Mouse (Mus musculus): ENCODE results near the gene Ift122. TPM values are rescaled to one million over a fixed set of nuclear protein-coding genes. Genes with fewer than 3 reads are reported as not detected.

Ift122 gene
- 23.2 and 25.0 TPM in 2 replicates for polyA plus RNA-seq (2015; fragmentation: Nextera tagmentation; extraction: Ambion mirVana)

DNA sequence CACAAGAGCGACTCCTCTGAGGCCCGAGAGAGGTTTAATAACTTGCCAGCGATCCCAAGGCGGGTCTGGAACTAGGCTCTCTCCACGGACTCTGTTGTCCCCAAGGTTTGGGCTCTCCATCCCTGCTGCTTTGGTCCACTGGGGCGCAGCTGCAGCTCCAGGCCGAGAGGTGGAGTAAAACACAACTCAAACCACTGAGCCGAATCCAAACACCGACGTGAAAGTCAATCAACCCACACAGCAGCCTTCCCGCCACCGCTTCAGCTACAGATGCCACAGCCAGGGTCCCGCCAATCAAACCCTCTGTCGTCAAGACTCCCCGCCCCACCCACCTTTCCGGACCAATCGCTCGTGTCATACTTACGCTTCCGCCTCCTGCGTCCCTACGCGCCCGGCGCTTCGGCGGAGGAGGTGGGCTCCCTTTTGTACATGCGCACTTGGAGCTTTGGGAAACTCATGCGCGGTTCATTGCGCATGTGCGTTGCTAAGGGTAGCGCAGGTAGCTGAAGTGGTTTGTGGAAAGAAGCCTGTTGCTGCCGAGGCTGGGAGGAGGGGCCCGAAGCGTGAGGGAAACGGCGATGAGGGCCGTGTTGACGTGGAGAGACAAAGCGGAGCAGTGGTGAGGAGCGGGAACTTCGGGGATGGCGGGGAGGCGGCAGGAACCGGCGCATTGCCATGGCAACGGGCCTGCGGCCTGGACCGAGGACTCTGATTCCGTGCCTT is at the start of gene Ift122, which contains the start of gene Mbd4:
Gene Ift122, plus strand, starts transcription at position 380 of the 723 bp plus-strand sequence.
Gene Mbd4, minus strand, starts transcription at position 281 of the 723 bp plus-strand sequence.
- Histone ChIP-seq H3K4me2 (replicated peaks) (peak within 1 kb of the TSS; percentile 74), H3K36me3 (peaks cover 13% of the 10 kb centered on the region; the same call in 1 of the 2 replicates), H3K27me3 (no peaks in the 10 kb centered on the region), H3K9ac (peak within 1 kb of the TSS; percentile 48), H3K9me3 (replicated peaks) (no peaks in the 10 kb centered on the region), H3K4me3 (replicated peaks) (peak within 1 kb of the TSS; percentile 69), H3K4me1 (peaks cover 31% of the 10 kb centered on the region), H3K27ac (replicated peaks) (peak within 1 kb of the TSS; percentile 89)
- under 1% methylated on average over 51 of the region's 51 CpGs for WGBS
- ATAC-seq (ENCODE audit: insufficient number of reproducible peaks, low FRiP score, low TSS enrichment, low read depth): peak; percentile 96

DNA sequence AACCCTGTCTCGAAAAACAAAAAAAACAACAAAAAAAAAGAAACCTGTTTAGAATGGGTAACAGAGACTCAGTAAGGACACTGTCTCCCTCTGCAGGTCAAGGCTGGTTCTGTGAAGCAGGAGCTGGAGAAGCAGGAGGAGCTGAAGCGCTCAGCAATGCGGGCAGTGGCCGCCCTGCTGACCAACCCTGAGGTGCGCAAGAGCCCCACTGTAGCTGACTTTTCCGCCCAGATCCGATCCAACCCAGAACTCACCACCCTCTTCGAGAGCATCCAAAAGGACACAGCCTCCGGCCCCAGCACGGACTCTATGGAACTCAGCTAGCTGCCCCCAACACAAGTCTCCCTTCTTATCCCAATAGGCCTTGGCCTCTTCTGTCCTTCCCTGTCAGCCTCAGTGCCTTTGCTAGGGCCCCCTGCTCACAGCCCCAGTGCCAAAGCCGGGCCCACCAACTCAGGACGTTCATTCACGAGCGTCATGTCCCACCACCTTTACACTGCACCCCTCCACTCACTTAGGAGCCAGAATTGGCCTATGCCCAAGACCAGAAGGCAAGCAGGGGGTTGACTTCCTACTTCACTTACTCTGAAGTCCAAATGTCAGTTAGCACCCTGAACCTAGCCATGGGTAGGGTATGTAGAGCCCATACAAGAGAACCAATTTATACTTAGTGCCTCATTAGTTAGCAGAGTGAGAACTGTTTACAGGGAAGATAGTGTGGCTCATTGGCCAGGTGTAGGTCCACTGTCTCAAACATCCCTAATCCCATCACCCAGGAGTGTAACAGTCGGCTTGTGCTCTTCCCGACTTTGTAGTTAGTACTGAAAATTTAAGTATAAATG is 49.5 kb upstream of the Ift122 start:
- no peak overlapping the region for H3K9ac ChIP-seq
- H3K36me3 ChIP-seq: peaks cover 84% of the 10 kb centered on the region
- H3K9me3 ChIP-seq (replicated peaks): no peaks in the 10 kb centered on the region
- no peak overlapping the region for H3K4me2 ChIP-seq (replicated peaks)
- no peaks in the 10 kb centered on the region for H3K27me3 ChIP-seq
- ATAC-seq (ENCODE audit: insufficient number of reproducible peaks, low FRiP score, low TSS enrichment, low read depth): no peak
- WGBS: 40% methylated on average over 16 of the region's 16 CpGs
- peaks cover 24% of the 10 kb centered on the region for H3K4me1 ChIP-seq
- no peak overlapping the region; the same call in 1 of the 2 replicates for H3K27ac ChIP-seq (replicated peaks)
- no peak overlapping the region for H3K4me3 ChIP-seq (replicated peaks)

DNA sequence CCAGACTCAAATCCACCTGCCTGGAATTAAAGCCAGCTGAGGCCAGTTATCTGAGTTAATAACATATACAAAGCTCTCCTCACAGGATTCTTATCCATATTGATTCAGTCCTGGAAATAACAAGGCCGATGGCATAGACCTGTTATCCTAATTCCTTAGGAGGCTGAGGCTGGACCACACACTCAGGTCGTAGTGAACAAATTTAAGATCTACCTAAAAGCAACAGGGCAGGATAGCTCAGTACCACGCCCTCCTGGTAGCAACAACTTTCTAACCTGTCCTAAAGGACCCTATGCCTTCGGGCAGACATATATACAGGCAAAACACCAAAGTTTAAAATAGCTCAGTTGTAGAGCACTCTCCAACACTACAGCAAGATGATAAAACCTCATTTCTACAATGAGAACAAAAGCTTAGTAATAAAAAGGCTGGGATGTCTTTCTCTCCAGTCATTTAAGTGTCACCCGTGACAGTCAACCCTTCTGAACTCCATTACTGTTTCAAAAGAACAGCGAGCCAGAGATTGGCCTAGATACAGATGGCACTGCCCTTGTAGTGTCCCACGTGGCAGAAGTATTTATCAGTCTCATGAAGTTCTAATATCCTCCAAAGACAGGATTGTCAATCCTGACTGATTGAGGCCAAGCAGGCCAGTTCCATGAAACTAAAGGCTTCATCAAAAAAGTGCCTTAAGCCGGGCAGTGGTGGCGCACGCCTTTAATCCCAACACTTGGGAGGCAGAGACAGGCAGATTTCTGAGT is 48.7 kb upstream of the Ift122 start:
- H3K9ac ChIP-seq: no peak overlapping the region
- ATAC-seq (ENCODE audit: insufficient number of reproducible peaks, low FRiP score, low TSS enrichment, low read depth): no peak

DNA sequence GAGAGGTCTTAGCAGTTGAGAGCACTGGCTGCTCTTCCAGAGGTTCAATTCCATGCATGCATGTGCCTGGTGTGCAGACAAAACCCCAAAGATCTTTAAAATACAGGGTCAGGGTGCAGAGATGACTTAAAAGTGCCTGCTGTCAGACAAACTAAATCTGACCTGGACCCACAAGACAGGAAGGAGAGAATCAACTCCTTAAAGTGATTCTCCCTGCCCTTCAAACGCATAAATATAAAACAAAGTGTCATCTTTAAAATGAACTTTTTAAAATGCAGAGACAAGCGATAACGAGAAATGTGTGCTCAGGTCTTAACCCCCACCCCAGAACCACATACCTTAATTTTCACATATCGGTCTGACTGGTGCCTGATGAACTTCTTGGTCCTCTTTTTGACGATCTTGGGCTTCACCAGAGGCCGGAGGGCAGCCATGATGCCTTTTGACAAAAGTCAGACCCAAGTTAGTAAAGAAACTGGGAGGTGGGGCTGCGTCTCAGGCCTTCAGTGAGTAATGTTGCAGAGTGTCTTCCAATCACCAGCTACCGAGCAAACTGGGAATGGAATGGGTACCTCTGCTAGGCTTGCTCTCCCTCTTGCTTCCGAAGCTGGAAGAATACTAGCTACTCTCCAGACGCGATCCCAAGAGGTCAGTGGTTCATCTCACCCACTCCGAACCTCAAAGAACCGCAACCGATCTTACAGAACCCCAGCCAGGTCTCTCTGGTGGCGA is 45.6 kb upstream of the Ift122 start:
- no peak for ATAC-seq (ENCODE audit: insufficient number of reproducible peaks, low FRiP score, low TSS enrichment, low read depth)
- H3K27me3 ChIP-seq: no peaks in the 10 kb centered on the region
- peak overlapping the region; percentile 85 for H3K9ac ChIP-seq
- WGBS: 3% methylated on average over 15 of the region's 15 CpGs
- peaks cover 47% of the 10 kb centered on the region for H3K36me3 ChIP-seq
- H3K4me1 ChIP-seq: peaks cover 24% of the 10 kb centered on the region
- no peaks in the 10 kb centered on the region for H3K9me3 ChIP-seq (replicated peaks)
- H3K27ac ChIP-seq (replicated peaks): peak overlapping the region; percentile 97
- H3K4me2 ChIP-seq (replicated peaks): peak overlapping the region; percentile 80
- H3K4me3 ChIP-seq (replicated peaks): peak overlapping the region; percentile 77

More for the DNA sequence above, 48.7 kb upstream of the Ift122 start:
- Histone ChIP-seq H3K9me3 (replicated peaks) (no peaks in the 10 kb centered on the region), H3K4me3 (replicated peaks) (no peak overlapping the region), H3K27ac (replicated peaks) (no peak overlapping the region; the same call in 1 of the 2 replicates), H3K4me2 (replicated peaks) (no peak overlapping the region), H3K36me3 (peaks cover 75% of the 10 kb centered on the region), H3K4me1 (peaks cover 24% of the 10 kb centered on the region), H3K27me3 (no peaks in the 10 kb centered on the region)
- 58% methylated on average over 10 of the region's 10 CpGs for WGBS

DNA sequence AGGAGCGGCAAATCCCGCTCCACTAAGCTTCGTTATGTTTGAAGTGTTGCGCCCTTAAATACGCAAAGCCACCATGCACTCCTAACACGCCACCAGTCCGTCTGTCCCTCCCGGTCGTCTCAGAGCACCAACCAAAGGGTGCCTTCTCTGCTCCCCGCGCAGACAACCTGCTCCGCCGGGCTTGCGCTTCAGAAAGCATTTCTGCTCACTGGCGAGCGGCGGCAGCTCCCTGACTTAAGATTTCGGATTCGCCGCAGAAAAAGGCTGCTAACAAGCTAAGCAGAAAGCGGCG is 45.1 kb upstream of the Ift122 start:
- Histone ChIP-seq H3K27me3 (no peaks in the 10 kb centered on the region), H3K4me1 (peaks cover 24% of the 10 kb centered on the region), H3K4me3 (replicated peaks) (peak overlapping the region; percentile 77), H3K9me3 (replicated peaks) (no peaks in the 10 kb centered on the region), H3K9ac (peak overlapping the region; percentile 85), H3K4me2 (replicated peaks) (peak overlapping the region; percentile 80), H3K36me3 (peaks cover 42% of the 10 kb centered on the region), H3K27ac (replicated peaks) (peak overlapping the region; percentile 97)
- WGBS: under 1% methylated on average over 22 of the region's 22 CpGs
- no peak for ATAC-seq (ENCODE audit: insufficient number of reproducible peaks, low FRiP score, low TSS enrichment, low read depth)

DNA sequence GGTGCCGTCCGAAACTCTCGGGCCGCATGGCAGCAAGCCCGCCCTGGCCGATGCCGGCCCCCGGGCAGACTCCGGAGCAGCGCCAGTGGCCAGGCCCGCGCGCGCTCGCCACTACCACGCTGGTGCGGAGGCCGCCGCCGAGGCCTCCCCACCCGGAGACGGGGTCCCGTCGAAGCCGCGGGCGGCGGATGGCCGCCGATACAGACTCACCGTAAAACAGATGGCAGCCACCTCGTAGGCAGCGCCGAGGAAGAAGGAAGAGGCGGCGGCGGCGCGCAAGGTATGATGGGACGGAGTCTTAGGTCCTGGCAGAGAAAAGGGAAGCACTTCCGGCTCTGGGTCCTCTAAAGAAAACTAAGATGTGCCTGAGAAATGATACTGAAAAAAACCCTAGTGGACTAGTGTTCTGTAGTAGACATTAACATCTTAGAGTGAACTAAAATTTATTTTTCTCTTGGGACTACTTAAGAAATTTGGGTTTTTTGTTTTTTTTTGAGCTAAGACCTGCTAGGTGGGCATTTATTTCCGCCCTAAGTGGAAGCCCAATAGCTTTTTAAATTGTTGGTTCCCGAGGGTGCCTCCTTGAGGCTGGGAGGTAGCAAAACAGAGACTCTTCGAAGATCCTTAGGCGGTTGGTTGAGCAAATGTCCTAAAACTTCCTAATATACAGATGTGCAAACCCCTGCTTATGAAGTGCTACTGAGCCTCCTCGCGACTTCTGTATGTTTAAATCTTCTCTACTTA is 44.6 kb upstream of the Ift122 start, which contains the start of gene Rpl32:
Gene Rpl32, minus strand, starts transcription at position 260 of the 744 bp plus-strand sequence.
- WGBS: under 1% methylated on average over 47 of the region's 47 CpGs
- H3K4me1 ChIP-seq: peaks cover 22% of the 10 kb centered on the region
- peak within 1 kb of the TSS; percentile 97 for H3K27ac ChIP-seq (replicated peaks)
- H3K4me3 ChIP-seq (replicated peaks): peak within 1 kb of the TSS; percentile 77
- H3K36me3 ChIP-seq: peaks cover 37% of the 10 kb centered on the region
- peak; percentile 86 for ATAC-seq (ENCODE audit: insufficient number of reproducible peaks, low FRiP score, low TSS enrichment, low read depth)
- peak within 1 kb of the TSS; percentile 85 for H3K9ac ChIP-seq
- no peaks in the 10 kb centered on the region for H3K27me3 ChIP-seq
- H3K4me2 ChIP-seq (replicated peaks): peak within 1 kb of the TSS; percentile 80
- no peaks in the 10 kb centered on the region for H3K9me3 ChIP-seq (replicated peaks)

DNA sequence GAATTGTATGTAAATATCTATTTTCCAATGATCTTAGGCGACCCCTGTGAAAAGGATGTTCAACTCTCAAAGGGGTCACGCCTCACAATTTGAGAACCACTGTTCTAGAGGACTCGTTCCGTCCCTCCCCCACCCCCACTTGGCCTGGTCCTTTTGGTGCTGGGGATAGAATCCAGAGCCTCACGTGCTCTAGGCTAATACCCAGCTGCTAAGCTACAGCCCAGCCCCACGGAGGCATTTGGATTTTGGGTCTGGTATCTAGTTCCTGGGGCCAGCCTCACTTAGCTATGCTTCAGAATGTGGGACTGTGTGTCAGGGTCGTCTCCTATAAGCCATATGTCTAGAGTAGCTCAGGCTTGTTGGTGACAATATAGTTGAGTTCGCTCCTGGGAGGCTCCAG is 41.7 kb upstream of the Ift122 start:
- Histone ChIP-seq H3K9ac (no peak overlapping the region), H3K4me2 (replicated peaks) (no peak overlapping the region), H3K36me3 (peaks cover 8% of the 10 kb centered on the region), H3K9me3 (replicated peaks) (no peaks in the 10 kb centered on the region), H3K27me3 (no peaks in the 10 kb centered on the region), H3K4me3 (replicated peaks) (no peak overlapping the region), H3K4me1 (peaks cover 9% of the 10 kb centered on the region), H3K27ac (replicated peaks) (no peak overlapping the region)
- 65% methylated on average over 8 of the region's 8 CpGs for WGBS
- ATAC-seq (ENCODE audit: insufficient number of reproducible peaks, low FRiP score, low TSS enrichment, low read depth): no peak

DNA sequence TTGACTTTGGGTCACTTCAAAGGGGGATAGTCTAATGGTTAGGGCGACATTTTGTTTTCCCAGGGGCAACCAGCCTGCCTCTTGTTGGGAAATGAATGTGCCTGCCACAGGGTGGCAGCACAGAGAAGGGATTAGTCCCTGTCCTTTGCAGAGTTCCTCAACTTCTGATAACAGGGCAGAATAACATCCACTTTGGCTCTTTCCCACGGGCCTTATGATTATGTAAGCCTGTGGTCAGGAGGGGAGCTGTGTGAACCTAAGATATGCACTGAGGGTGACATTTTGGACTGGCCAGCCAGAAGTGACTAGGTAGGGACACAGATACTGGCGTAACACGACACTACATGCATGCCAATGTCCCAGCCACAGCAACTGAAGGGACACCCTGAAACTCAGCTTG is 39.2 kb upstream of the Ift122 start:
- no peaks in the 10 kb centered on the region for H3K9me3 ChIP-seq (replicated peaks)
- no peak overlapping the region for H3K27ac ChIP-seq (replicated peaks)
- H3K4me3 ChIP-seq (replicated peaks): no peak overlapping the region
- no peak overlapping the region for H3K9ac ChIP-seq
- no peak overlapping the region for H3K4me2 ChIP-seq (replicated peaks)
- 26% methylated on average over 4 of the region's 4 CpGs for WGBS
- ATAC-seq (ENCODE audit: insufficient number of reproducible peaks, low FRiP score, low TSS enrichment, low read depth): 0 out of 2 replicates have a peak, but pooled peaks have one; percentile 25
- no peaks in the 10 kb centered on the region for H3K27me3 ChIP-seq
- H3K36me3 ChIP-seq: no peaks in the 10 kb centered on the region
- H3K4me1 ChIP-seq: no peaks in the 10 kb centered on the region

DNA sequence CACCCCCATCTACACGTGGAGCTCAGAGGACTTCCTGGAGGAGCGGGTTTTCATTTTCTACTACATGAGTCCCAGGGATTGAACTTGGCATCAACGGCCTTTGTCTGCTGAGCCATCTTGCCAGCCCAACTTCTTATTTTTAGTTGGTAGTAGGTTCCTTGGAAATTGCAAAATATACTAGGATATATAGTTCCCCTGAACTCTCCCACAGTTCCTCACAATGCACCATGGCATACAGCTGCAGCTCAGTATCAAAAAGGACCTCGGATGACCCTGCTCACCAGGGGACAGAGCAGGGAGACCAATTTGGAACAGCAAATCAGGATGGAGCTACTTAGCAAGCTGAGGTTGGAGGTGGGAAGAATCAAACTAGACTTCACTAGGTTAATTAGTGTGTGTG is 38.2 kb upstream of the Ift122 start:
- no peak overlapping the region for H3K4me2 ChIP-seq (replicated peaks)
- no peak for ATAC-seq (ENCODE audit: insufficient number of reproducible peaks, low FRiP score, low TSS enrichment, low read depth)
- no peak overlapping the region for H3K9ac ChIP-seq
- 72% methylated on average over 4 of the region's 4 CpGs for WGBS
- no peaks in the 10 kb centered on the region for H3K9me3 ChIP-seq (replicated peaks)
- H3K36me3 ChIP-seq: no peaks in the 10 kb centered on the region
- H3K4me1 ChIP-seq: no peaks in the 10 kb centered on the region
- H3K4me3 ChIP-seq (replicated peaks): no peak overlapping the region
- no peak overlapping the region for H3K27ac ChIP-seq (replicated peaks)
- no peaks in the 10 kb centered on the region for H3K27me3 ChIP-seq

DNA sequence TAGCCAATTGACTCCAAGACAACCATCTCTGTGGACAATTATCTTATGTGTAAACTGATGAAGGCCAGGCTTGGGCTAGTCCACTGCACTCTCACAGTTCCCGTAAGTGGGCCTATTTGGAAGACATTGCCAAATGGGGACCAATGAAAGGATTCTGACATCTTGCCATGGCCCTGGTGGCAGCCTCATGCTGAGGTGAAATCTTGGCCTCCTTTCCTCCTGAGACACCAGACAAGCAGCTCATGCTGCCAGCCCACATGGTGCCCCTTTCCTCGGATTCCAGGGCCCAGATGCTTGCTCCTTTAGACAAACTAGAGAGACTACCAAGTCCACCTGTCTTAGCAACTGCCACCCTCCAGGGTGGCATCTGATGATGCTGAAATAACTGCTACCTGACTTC is 35.1 kb upstream of the Ift122 start:
- Histone ChIP-seq H3K4me1 (no peaks in the 10 kb centered on the region), H3K4me2 (replicated peaks) (no peak overlapping the region), H3K9ac (no peak overlapping the region), H3K4me3 (replicated peaks) (no peak overlapping the region), H3K27ac (replicated peaks) (no peak overlapping the region), H3K27me3 (no peaks in the 10 kb centered on the region), H3K36me3 (no peaks in the 10 kb centered on the region), H3K9me3 (replicated peaks) (no peaks in the 10 kb centered on the region)
- ATAC-seq (ENCODE audit: insufficient number of reproducible peaks, low FRiP score, low TSS enrichment, low read depth): no peak
- 70% methylated on average over 2 of the region's 2 CpGs for WGBS

Data from embryonic facial prominence, embryonic 15.5 days (tissue).